Mouse (Mus musculus) midbrain, embryonic 14.5 days (tissue): Measurements from ENCODE around the gene B3gnt3. TPM values are rescaled to one million over a fixed set of nuclear protein-coding genes. Genes with fewer than 3 reads are reported as not detected.

ENCODE experiments used
- ATAC-seq: fragments of 200-750 bp; cut with Nextera tagmentation; 2 replicates; pipeline ENCODE4 v1.8.0; 2017; ENCODE audit warnings: moderate number of reproducible peaks, moderate library complexity; ENCODE audit not compliant: low FRiP score, low TSS enrichment
- DNase-seq: peaks from one replicate; pipeline ENCODE4 v3.0.0-alpha.2; 2015
- H3K27ac ChIP-seq: fragments of 300-500 bp; sonication (generic); replicated peaks from 2 replicates; pipeline ENCODE4 v1.5.1; 2014; ENCODE audit warnings: mild to moderate bottlenecking, low read depth, low read length, moderate library complexity
- H3K27me3 ChIP-seq: fragments of 300-500 bp; sonication (generic); 2 replicates; pipeline ENCODE4 v1.6.1; 2014; ENCODE audit warnings: low read length, control low read depth, mixed read lengths; ENCODE audit not compliant: control insufficient read depth, insufficient read depth
- H3K36me3 ChIP-seq: fragments of 300-500 bp; sonication (generic); 2 replicates; pipeline ENCODE4 v1.6.1; 2014; ENCODE audit warnings: low read length, control low read depth; ENCODE audit not compliant: control insufficient read depth, insufficient read depth
- H3K4me1 ChIP-seq: fragments of 300-500 bp; sonication (generic); 2 replicates; pipeline ENCODE4 v1.6.1; 2014; ENCODE audit warnings: mild to moderate bottlenecking, antibody characterized with exemption, low read length, control low read depth; ENCODE audit not compliant: control insufficient read depth, insufficient read depth
- H3K4me2 ChIP-seq: fragments of 300-500 bp; sonication (generic); 2 replicates; pipeline ENCODE4 v1.6.1; 2014; ENCODE audit warnings: mild to moderate bottlenecking, low read length, moderate library complexity
- H3K4me3 ChIP-seq: fragments of 300-500 bp; sonication (generic); replicated peaks from 2 replicates; pipeline ENCODE4 v1.5.1; 2014; ENCODE audit warnings: low read depth, low read length
- H3K9ac ChIP-seq: fragments of 300-500 bp; sonication (generic); replicated peaks from 2 replicates; pipeline ENCODE4 v1.6.1; 2014; ENCODE audit warnings: mild to moderate bottlenecking, low read length, moderate library complexity
- H3K9me3 ChIP-seq: fragments of 300-500 bp; sonication (generic); 2 replicates; pipeline ENCODE4 v1.6.1; 2016; ENCODE audit warnings: low read length, control low read depth, mixed read lengths; ENCODE audit not compliant: control insufficient read depth
- WGBS: fragments of 180-500 bp; shearing (Covaris S2); extraction: QIAGEN DNeasy Blood & Tissue Kit; methylation state at CpG from one replicate; pipeline ENCODE4 v1.1.7; 2014; 5-methylcytosine and 5-hydroxymethylcytosine counted together
- polyA plus RNA-seq: library from polyadenylated mRNA; unstranded; fragments of >200 nt; fragmentation: Nextera tagmentation; extraction: Ambion mirVana; gene quantifications from 2 replicates; pipeline ENCODE4 v1.2.1, GENCODE M21; 2014

The B3gnt3 gene
- polyA plus RNA-seq, 1 experiment from 2014 or later, result 0.20 TPM

GRCm38 (mm10) chr8:71731652-71732230, 30.2 kb upstream of the B3gnt3 start:
- DNase-seq, result peak; percentile 71
- no peak for ATAC-seq

GRCm38 (mm10) chr8:71728826-71729620, 27.4 kb upstream of the B3gnt3 start:
- peak; percentile 65 for DNase-seq
- no peak for ATAC-seq
- Histone ChIP-seq H3K9ac (peak overlapping the region; percentile 50), H3K36me3 (no peaks in the 10 kb centered on the region), H3K4me2 (peak overlapping the region; percentile 65), H3K27ac (peak overlapping the region; percentile 81), H3K9me3 (no peaks in the 10 kb centered on the region), H3K27me3 (no peaks in the 10 kb centered on the region), H3K4me3 (peak overlapping the region; percentile 36), H3K4me1 (peaks cover 6% of the 10 kb centered on the region)
- WGBS, result 4% methylated on average over 16 of the region's 16 CpGs

More at GRCm38 (mm10) chr8:71731652-71732230, 30.2 kb upstream of the B3gnt3 start:
- no peaks in the 10 kb centered on the region for H3K36me3 ChIP-seq
- no peak overlapping the region for H3K9ac ChIP-seq
- H3K4me1 ChIP-seq, result no peaks in the 10 kb centered on the region
- H3K4me2 ChIP-seq, result no peak overlapping the region
- no peak overlapping the region for H3K27ac ChIP-seq
- 52% methylated on average over 3 of the region's 3 CpGs for WGBS
- no peaks in the 10 kb centered on the region for H3K9me3 ChIP-seq
- H3K4me3 ChIP-seq, result no peak overlapping the region
- H3K27me3 ChIP-seq, result no peaks in the 10 kb centered on the region

- Histone ChIP-seq H3K4me1 (peaks cover 10% of the 10 kb centered on the region), H3K9me3 (no peaks in the 10 kb centered on the region), H3K4me2 (peak overlapping the region; percentile 65), H3K9ac (peak overlapping the region; percentile 50), H3K27me3 (no peaks in the 10 kb centered on the region), H3K27ac (peak overlapping the region; percentile 81), H3K36me3 (no peaks in the 10 kb centered on the region), H3K4me3 (peak overlapping the region; percentile 36)
- peak; percentile 49 for ATAC-seq
- DNase-seq, result peak; percentile 84
- 7% methylated on average over 20 of the region's 21 CpGs for WGBS
Measured at GRCm38 (mm10) chr8:71728240-71728785, 26.7 kb upstream of the B3gnt3 start.

- Histone ChIP-seq H3K36me3 (no peaks in the 10 kb centered on the region), H3K4me3 (peak within 1 kb of the TSS; percentile 75), H3K4me2 (peak within 1 kb of the TSS; percentile 77), H3K27ac (peak within 1 kb of the TSS; percentile 71), H3K9ac (peak within 1 kb of the TSS; percentile 92), H3K9me3 (no peaks in the 10 kb centered on the region), H3K27me3 (no peaks in the 10 kb centered on the region), H3K4me1 (peaks cover 30% of the 10 kb centered on the region)
- under 1% methylated on average over 54 of the region's 54 CpGs for WGBS
- ATAC-seq (peak; percentile 82), DNase-seq (peak; percentile 97)
Measured at GRCm38 (mm10) chr8:71725122-71725924, 23.7 kb upstream of the B3gnt3 start, which contains the start of gene Fcho1. TSS of gene Fcho1 (minus strand) at chr8:71725716.

GRCm38 (mm10) chr8:71724389-71724788, 22.8 kb upstream of the B3gnt3 start:
- Histone ChIP-seq H3K4me1 (peaks cover 40% of the 10 kb centered on the region), H3K9ac (peak overlapping the region; percentile 92; the same call in 1 of the 2 replicates), H3K4me3 (peak overlapping the region; percentile 75), H3K27me3 (no peaks in the 10 kb centered on the region), H3K4me2 (peak overlapping the region; percentile 77), H3K36me3 (no peaks in the 10 kb centered on the region), H3K9me3 (no peaks in the 10 kb centered on the region), H3K27ac (no peak overlapping the region)
- ATAC-seq, result no peak
- no peak for DNase-seq
- 76% methylated on average over 4 of the region's 4 CpGs for WGBS

- Histone ChIP-seq H3K9ac (no peak overlapping the region), H3K4me2 (no peak overlapping the region), H3K4me1 (peaks cover 53% of the 10 kb centered on the region), H3K36me3 (peaks cover 1% of the 10 kb centered on the region; the same call in 1 of the 2 replicates), H3K27me3 (no peaks in the 10 kb centered on the region), H3K9me3 (no peaks in the 10 kb centered on the region), H3K27ac (no peak overlapping the region), H3K4me3 (no peak overlapping the region)
- DNase-seq (no peak), ATAC-seq (no peak)
- WGBS, result 71% methylated on average over 14 of the region's 14 CpGs
Measured at GRCm38 (mm10) chr8:71723047-71723551, 21.5 kb upstream of the B3gnt3 start.

- peak overlapping the region; percentile 42 for H3K4me2 ChIP-seq
- peaks cover 55% of the 10 kb centered on the region for H3K4me1 ChIP-seq
- peaks cover 31% of the 10 kb centered on the region for H3K36me3 ChIP-seq
- H3K27me3 ChIP-seq, result no peaks in the 10 kb centered on the region
- H3K9ac ChIP-seq, result no peak overlapping the region; the same call in 1 of the 2 replicates
- WGBS, result 19% methylated on average over 7 of the region's 7 CpGs
- no peak overlapping the region; the same call in 1 of the 2 replicates for H3K4me3 ChIP-seq
- peak; percentile 95 for DNase-seq
- no peaks in the 10 kb centered on the region for H3K9me3 ChIP-seq
- H3K27ac ChIP-seq, result peak overlapping the region; percentile 87
- peak; percentile 82 for ATAC-seq
Measured at GRCm38 (mm10) chr8:71719928-71720457, 18.4 kb upstream of the B3gnt3 start.

GRCm38 (mm10) chr8:71719218-71719617, 17.6 kb upstream of the B3gnt3 start:
- WGBS, result 39% methylated on average over 4 of the region's 4 CpGs
- peaks cover 38% of the 10 kb centered on the region for H3K36me3 ChIP-seq
- H3K9me3 ChIP-seq, result no peaks in the 10 kb centered on the region
- DNase-seq (peak; percentile 63), ATAC-seq (peak; percentile 14; the same call in 1 of the 2 replicates)
- no peak overlapping the region for H3K4me3 ChIP-seq
- H3K4me2 ChIP-seq, result peak overlapping the region; percentile 42; the same call in 1 of the 2 replicates
- no peak overlapping the region; the same call in 1 of the 2 replicates for H3K9ac ChIP-seq
- no peaks in the 10 kb centered on the region for H3K27me3 ChIP-seq
- H3K4me1 ChIP-seq, result peaks cover 51% of the 10 kb centered on the region
- peak overlapping the region; percentile 87 for H3K27ac ChIP-seq
